In genomic region chr2:24717963-24718362, GRCm38 (mm10) we compare ENCODE assay signal across 24 mouse cellular contexts. TPM values are rescaled to one million over a fixed set of nuclear protein-coding genes. Genes with fewer than 3 reads are reported as not detected.
DNase-seq lines count a peak whose midpoint lies in the region; ATAC-seq and TF ChIP-seq lines count a peak whose summit lies in the region.
"Had no signal": no experiment of that assay in that cellular context is flagged by ENCODE, and none has a peak within 500 bp of the region (broad histone marks: within the 10 kb centered on the region; RNA-seq: fewer than 3 reads in every experiment).

No protein-coding gene starts in this region.

- no peak for ATAC-seq in liver, embryonic 12.5 days
- ATAC-seq: CD4-positive, CD25-positive, alpha-beta regulatory T cell, adult 4 months; forebrain, embryonic 14.5 days; hindbrain, embryonic 16.5 days; intestine, postnatal 0 days had no signal

- H3K79me2 ChIP-seq in heart, adult 2 months (replicated peaks; ENCODE audit: control insufficient read depth, insufficient read depth, low read length), result no peaks in the 10 kb centered on the region

- no peaks in the 10 kb centered on the region for H3K36me3 ChIP-seq in heart, adult 2 months (ENCODE audit: control insufficient read depth, insufficient read depth, low read length)
- 0 out of 2 replicates have a peak, but pooled peaks cover 2% of the 10 kb centered on the region for H3K36me3 ChIP-seq in embryonic facial prominence, embryonic 10.5 days (replicated peaks)
- H3K36me3 ChIP-seq in liver, embryonic 12.5 days, result no peaks in the 10 kb centered on the region
- H3K36me3 ChIP-seq: embryonic facial prominence, embryonic 12.5 days; embryonic facial prominence, embryonic 15.5 days had no signal

- TF ChIP-seq POLR2A in heart, adult 2 months (IDR thresholded peaks at IDR 0.05; ENCODE audit: insufficient read depth, low read depth, low read length), result no peak

- H3K9ac ChIP-seq in heart, adult 2 months (ENCODE audit: low read depth, low read length), result no peak overlapping the region
- H3K9ac ChIP-seq in liver, embryonic 12.5 days, result no peak overlapping the region
- H3K9ac ChIP-seq: embryonic facial prominence, embryonic 12.5 days; embryonic facial prominence, embryonic 15.5 days; forebrain, postnatal 0 days; hindbrain, embryonic 13.5 days had no signal

- WGBS in heart, adult 2 months, result 74% methylated on average over 7 of the region's 7 CpGs
- WGBS in embryonic facial prominence, embryonic 10.5 days, result 82% methylated on average over 7 of the region's 7 CpGs
- 60% methylated on average over 7 of the region's 7 CpGs for WGBS in liver, embryonic 12.5 days (ENCODE audit: insufficient replicate concordance)

- H3K4me1 ChIP-seq in heart, adult 2 months (ENCODE audit: control insufficient read depth, insufficient read depth, low read length), result no peaks in the 10 kb centered on the region
- no peaks in the 10 kb centered on the region for H3K4me1 ChIP-seq in embryonic facial prominence, embryonic 10.5 days
- H3K4me1 ChIP-seq in liver, embryonic 12.5 days, result no peaks in the 10 kb centered on the region
- H3K4me1 ChIP-seq: embryonic facial prominence, embryonic 12.5 days; embryonic facial prominence, embryonic 15.5 days; hindbrain, embryonic 10.5 days; hindbrain, embryonic 13.5 days had no signal

- no peak for TF ChIP-seq EP300 in heart, adult 2 months (IDR thresholded peaks at IDR 0.05; ENCODE audit: insufficient read depth, low read depth, low read length)

- intact Hi-C loops in heart, adult 2 months (cut with DNase I), result no loop called here
- intact Hi-C loops in left cerebral cortex, adult 2 months (cut with DNase I), result no loop called here
- intact Hi-C loops in left cerebral cortex, postnatal 36 days (cut with DNase I), result no loop called here

- H3K4me3 ChIP-seq in heart, adult 2 months, result no peak overlapping the region
- H3K4me3 ChIP-seq in left cerebral cortex, adult 2 months, result no peak overlapping the region
- no peak overlapping the region for H3K4me3 ChIP-seq in embryonic facial prominence, embryonic 10.5 days
- H3K4me3 ChIP-seq in liver, embryonic 12.5 days, result no peak overlapping the region
- H3K4me3 ChIP-seq: embryonic facial prominence, embryonic 12.5 days; embryonic facial prominence, embryonic 15.5 days; gastrocnemius, adult 2 months; hindbrain, embryonic 10.5 days; hindbrain, embryonic 13.5 days had no signal

- DNase-seq in heart, adult 11 months, result peak; percentile 64
- DNase-seq in heart, adult 2 months, result no peak
- no peak for DNase-seq in left cerebral cortex, adult 2 months (ENCODE audit: extremely low spot score in 1 of 2, low spot score in 2 of 2)
- no peak for DNase-seq in left cerebral cortex, postnatal 36 days (ENCODE audit: low spot score in 2 of 2)
- peak; percentile 3 for DNase-seq in embryonic facial prominence, embryonic 10.5 days (ENCODE audit: low spot score)
- DNase-seq: adrenal gland, adult 2 months; adrenal gland, postnatal 14 days; forebrain, postnatal 0 days; gastrocnemius, adult 2 months; gastrocnemius, postnatal 14 days; heart, adult 18-20 months; heart, postnatal 36 days had no signal

- no peaks in the 10 kb centered on the region for H3K9me3 ChIP-seq in embryonic facial prominence, embryonic 10.5 days
- no peaks in the 10 kb centered on the region for H3K9me3 ChIP-seq in liver, embryonic 12.5 days (replicated peaks)
- H3K9me3 ChIP-seq: embryonic facial prominence, embryonic 12.5 days; embryonic facial prominence, embryonic 15.5 days; hindbrain, embryonic 10.5 days; hindbrain, embryonic 13.5 days had no signal

- no peak overlapping the region for H3K4me2 ChIP-seq in liver, embryonic 12.5 days
- H3K4me2 ChIP-seq: embryonic facial prominence, embryonic 12.5 days; embryonic facial prominence, embryonic 15.5 days; heart, embryonic 11.5 days; hindbrain, embryonic 13.5 days had no signal

- TF ChIP-seq CTCF in heart, adult 2 months (IDR thresholded peaks at IDR 0.05), result no peak
- TF ChIP-seq CTCF in left cerebral cortex, adult 2 months (IDR thresholded peaks at IDR 0.05), result no peak

- no peaks in the 10 kb centered on the region; the same call in 1 of the 2 replicates for H3K27me3 ChIP-seq in heart, adult 2 months (ENCODE audit: control insufficient read depth, insufficient read depth, low read length)
- H3K27me3 ChIP-seq in embryonic facial prominence, embryonic 10.5 days (replicated peaks; ENCODE audit: low read depth, poor library complexity, severe bottlenecking), result no peaks in the 10 kb centered on the region
- H3K27me3 ChIP-seq in liver, embryonic 12.5 days (replicated peaks), result no peaks in the 10 kb centered on the region
- H3K27me3 ChIP-seq: embryonic facial prominence, embryonic 12.5 days; embryonic facial prominence, embryonic 15.5 days; hindbrain, embryonic 13.5 days had no signal

- H3K27ac ChIP-seq in heart, adult 2 months, result no peak overlapping the region
- peak overlapping the region; percentile 52 for H3K27ac ChIP-seq in left cerebral cortex, adult 2 months
- no peak overlapping the region for H3K27ac ChIP-seq in embryonic facial prominence, embryonic 10.5 days (replicated peaks)
- H3K27ac ChIP-seq in liver, embryonic 12.5 days, result no peak overlapping the region
- H3K27ac ChIP-seq: embryonic facial prominence, embryonic 12.5 days; embryonic facial prominence, embryonic 15.5 days; gastrocnemius, adult 2 months; hindbrain, embryonic 10.5 days had no signal

RNA-seq across cellular contexts. Expression of gene Cacna1b, which starts 45.0 kb away (rescaled TPM):
- under 1 TPM; 0.05 to 0.09 TPM for total RNA-seq in heart, adult 2 months (2021)
- polyA plus RNA-seq in heart, adult 2 months (2012; rRNA removed), result 0.12 and 0.25 TPM in 2 replicates
- total RNA-seq in left cerebral cortex, adult 2 months (2021), result 10 to 100 TPM; 84.1 to 91.8 TPM
- total RNA-seq in left cerebral cortex, postnatal 36 days (2021), result 10 to 100 TPM; 85.5 to 96.2 TPM
- 3.2 and 3.6 TPM in 2 replicates for polyA plus RNA-seq in embryonic facial prominence, embryonic 10.5 days (2016; fragmentation: Nextera tagmentation; extraction: Ambion mirVana)
- 0.02 and 0.05 TPM in 2 replicates for polyA plus RNA-seq in liver, embryonic 12.5 days (2016; fragmentation: Nextera tagmentation; extraction: Ambion mirVana)
- total RNA-seq: MEL had no signal
- polyA plus RNA-seq: heart, postnatal 0 days had no signal

Comparison
In these comparisons a context has a peak if more than half of its experiments do, and no peak if none do; other contexts are left out.
1. DNase-seq: peak in heart, adult 11 months (single experiment) and embryonic facial prominence, embryonic 10.5 days (single experiment); none in heart, adult 2 months (0 of 2), left cerebral cortex, adult 2 months (0 of 2) and left cerebral cortex, postnatal 36 days (0 of 2).
2. RNA of gene Cacna1b, which starts 45.0 kb away (total RNA-seq): 85.5 to 96.2 TPM in left cerebral cortex, postnatal 36 days and 84.1 to 91.8 TPM in left cerebral cortex, adult 2 months; 0.05 to 0.09 TPM in heart, adult 2 months; every median in the first group is over 10 times any median in the second.